Mouse (Mus musculus) CD4-positive, CD25-positive, alpha-beta regulatory T cell, adult 4 months (primary cell): Measurements from ENCODE around the gene Dirc2. TPM values are rescaled to one million over a fixed set of nuclear protein-coding genes. Genes with fewer than 3 reads are reported as not detected.
A peak's percentile ranks its signal among the peaks of the same experiment; 100 is the strongest.

Experiments
- ATAC-seq: one replicate; pipeline ENCODE4 v1.8.0; 2017
- polyA plus RNA-seq, 2 experiments: library from polyadenylated mRNA; unstranded; fragments of 100-300 nt; shearing (Covaris generic); gene quantifications; one replicate each; pipeline ENCODE4 v1.2.1; 2017

The Dirc2 gene
- polyA plus RNA-seq, 2 experiments from 2014 or later, result 2.2 to 5.6 TPM

DNA sequence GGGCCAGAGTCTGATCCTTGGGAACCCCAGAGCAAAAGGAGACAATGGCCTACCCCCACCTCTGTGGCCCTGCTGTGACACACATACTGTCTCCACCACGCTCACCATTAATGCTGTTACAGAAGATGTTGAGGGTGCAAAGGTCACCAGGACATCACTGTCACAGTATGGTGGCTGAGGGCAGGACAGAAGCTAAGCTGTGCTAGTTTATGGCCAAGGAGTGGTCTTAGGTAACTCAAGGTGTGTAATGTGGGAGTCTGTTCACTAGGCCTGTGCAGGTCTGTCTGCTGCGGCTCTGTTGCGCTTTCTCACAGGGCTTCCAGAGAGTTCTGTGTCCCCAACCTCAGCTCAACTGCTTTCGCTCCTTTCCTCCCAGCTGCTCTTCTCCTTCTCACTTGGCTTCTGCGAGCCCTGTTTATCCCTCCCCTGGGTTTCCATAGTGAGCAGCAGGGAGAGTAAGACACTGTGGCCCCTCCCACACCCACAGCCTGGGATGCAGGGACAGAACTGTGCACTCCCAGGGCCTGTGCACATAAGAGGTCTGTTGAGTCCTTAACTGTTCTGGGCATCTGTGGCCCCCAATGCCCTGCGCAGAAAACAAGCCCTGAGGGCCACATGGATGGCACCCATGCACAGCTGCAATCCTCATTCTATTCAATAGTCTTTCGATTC, 30.9 kb downstream of the Dirc2 start:
- ATAC-seq, result no peak

DNA sequence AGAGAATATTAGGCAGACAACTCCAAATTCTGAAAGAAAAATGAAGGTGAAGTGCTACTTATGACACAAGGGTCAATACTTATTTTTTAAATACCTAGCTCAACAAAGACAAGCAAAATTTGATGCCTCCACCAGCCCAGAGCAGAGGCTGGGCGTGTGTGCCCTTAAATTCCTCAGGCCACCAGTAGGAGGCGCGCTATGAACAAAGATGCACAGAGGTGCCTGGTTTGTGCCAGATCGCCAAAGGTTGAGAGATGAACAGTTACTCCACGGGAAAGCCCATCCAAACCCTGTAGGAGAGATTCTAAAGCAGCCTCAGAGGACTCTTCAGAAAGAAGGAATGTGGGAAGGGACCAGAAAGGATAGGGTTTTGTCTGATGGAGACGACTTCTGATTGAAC, 35.1 kb downstream of the Dirc2 start:
- ATAC-seq, result peak; percentile 90

DNA sequence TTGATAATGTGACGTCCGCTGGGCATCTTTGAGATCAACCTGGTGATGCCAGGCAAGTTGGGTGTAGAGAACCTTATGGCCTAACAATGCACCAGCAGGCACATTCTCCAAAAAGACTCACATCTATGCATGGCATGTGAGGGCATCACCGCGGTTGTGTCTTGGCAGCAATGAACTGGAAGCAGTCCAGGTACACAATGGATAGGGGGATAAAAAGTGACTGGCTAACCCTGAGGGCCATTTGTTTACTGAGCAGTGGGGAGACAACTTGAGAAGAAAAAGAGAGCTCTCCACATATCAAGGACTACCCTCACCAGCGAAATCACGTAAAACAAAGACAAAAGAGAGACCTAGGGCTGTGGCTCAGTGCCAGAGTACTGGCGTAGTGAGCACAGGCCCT, 37.1 kb downstream of the Dirc2 start:
- ATAC-seq, result no peak

- no peak for ATAC-seq
Measured at GRCm38 (mm10) chr16:35729151-35729738, 39.9 kb downstream of the Dirc2 start.

DNA sequence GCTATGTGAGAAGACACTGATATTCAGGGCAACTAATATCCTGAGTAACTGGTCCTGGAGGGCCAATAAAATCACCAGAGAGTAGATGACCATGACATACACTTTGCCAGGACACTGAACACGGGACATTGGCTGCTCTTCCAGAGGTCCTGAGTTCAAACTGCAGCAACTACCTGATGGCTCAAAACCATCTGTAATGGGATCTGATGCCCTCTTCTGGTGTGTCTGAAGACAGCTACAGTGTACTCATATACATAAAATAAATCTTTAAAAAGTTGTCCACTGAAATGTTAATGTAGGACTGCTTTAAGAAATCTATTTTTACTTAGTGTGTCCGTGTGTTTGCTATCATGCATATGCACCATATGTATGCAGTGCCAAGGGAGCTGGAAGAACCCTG, 42.6 kb downstream of the Dirc2 start:
- ATAC-seq, result no peak

DNA sequence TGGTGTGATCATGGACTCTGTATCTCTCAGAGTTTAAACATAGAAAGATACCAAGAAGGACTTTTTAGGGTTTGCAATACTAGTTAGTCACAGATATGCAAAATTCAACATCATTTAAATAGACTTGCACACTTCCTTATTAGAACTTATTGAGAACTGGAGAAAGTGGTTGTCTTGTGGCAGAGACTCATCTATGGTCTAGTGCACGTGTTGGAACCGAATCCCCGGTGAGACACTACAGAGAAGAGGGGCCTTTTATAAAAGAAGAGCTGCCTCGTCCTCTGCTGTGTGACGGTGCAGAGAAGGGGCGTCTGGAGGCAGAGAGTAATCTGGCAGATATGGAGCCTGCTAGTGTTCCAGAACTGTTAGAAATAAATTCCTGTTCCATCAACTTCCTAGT, 44.6 kb downstream of the Dirc2 start:
- ATAC-seq, result no peak

GRCm38 (mm10) chr16:35717761-35718160, 51.4 kb downstream of the Dirc2 start:
- ATAC-seq, result no peak

- ATAC-seq, result no peak
Measured at GRCm38 (mm10) chr16:35716257-35716656, 52.9 kb downstream of the Dirc2 start.

DNA sequence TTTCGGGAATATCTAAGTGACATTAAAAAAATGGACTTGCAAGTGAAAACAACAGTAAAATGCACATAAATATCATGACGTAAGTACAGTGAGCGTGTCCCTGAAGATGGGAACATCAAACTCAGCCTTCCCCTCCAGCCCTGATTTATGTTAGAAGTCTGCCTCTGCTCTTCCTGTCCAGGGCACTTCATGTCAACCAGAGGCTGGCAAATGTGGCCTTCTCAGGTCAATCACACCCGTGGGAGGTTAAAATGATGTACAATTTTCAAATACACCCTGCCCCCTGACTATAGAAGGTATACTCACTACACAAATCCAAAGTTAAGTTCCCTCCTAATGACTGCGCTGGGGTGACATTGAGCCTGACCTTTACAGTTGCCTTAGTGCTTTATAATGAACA, 53.4 kb downstream of the Dirc2 start:
- no peak for ATAC-seq

DNA sequence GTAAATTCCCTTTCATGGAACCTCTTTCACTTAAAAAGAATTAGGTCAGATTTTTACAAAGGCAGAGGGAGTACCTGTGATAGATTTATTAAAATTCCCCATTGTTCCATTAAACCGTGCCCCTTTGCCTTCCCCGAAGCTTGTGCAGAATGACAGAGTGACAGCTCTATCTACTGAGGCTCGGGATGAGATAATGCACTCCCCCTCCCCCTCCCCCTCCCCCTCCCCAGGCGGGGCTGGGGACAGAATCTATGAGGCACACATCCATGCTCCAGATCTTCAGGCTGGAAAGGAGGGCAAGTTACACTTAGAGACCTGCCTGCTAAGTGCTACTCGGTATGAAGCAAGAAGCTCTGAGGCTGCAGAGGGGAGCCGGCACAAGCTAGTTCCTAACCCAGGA, 53.8 kb downstream of the Dirc2 start:
- no peak for ATAC-seq

DNA sequence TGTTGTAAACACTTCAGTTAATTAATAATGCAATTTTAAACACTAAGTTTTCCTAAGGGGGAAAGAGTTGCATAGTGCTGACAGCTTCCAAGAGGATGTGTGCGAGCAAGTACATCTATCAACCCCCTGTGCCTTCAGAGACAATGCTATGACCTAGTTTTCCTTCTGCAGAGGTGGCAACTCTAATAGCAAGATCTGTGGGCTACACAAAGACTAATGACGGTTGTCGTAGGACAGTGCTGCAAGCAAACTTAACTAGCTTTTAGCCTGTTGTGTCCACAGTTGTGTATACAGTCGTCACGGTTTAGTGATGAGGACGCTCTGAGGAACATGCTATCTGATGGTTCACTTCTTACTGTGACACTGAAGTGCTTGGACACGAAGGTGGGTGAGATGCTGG, 54.5 kb downstream of the Dirc2 start:
- no peak for ATAC-seq

- no peak for ATAC-seq
Measured at GRCm38 (mm10) chr16:35713606-35714005, 55.5 kb downstream of the Dirc2 start.

DNA sequence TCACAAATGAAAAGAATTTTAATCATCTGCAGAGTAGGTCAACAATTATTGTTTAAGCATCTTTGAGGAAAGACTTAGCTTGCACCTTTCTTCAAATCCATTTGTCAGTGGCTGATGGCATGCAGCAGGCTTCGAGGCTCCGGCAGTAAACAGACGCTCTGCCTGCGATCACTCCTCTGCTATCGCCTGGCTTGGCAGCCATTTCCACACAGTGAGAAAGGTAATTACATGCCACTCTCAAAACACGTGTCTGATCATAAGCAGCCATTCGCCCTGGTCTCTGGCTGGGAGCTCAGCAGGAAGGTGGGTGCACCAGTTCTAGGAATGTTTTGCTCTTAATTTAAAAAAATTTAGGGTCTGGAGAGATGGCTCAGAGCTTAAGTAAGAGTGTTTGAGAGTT, 58.2 kb downstream of the Dirc2 start:
- ATAC-seq, result no peak

GRCm38 (mm10) chr16:35707004-35707403, 62.2 kb downstream of the Dirc2 start:
- no peak for ATAC-seq

GRCm38 (mm10) chr16:35704796-35705195, 64.4 kb downstream of the Dirc2 start:
- no peak for ATAC-seq

DNA sequence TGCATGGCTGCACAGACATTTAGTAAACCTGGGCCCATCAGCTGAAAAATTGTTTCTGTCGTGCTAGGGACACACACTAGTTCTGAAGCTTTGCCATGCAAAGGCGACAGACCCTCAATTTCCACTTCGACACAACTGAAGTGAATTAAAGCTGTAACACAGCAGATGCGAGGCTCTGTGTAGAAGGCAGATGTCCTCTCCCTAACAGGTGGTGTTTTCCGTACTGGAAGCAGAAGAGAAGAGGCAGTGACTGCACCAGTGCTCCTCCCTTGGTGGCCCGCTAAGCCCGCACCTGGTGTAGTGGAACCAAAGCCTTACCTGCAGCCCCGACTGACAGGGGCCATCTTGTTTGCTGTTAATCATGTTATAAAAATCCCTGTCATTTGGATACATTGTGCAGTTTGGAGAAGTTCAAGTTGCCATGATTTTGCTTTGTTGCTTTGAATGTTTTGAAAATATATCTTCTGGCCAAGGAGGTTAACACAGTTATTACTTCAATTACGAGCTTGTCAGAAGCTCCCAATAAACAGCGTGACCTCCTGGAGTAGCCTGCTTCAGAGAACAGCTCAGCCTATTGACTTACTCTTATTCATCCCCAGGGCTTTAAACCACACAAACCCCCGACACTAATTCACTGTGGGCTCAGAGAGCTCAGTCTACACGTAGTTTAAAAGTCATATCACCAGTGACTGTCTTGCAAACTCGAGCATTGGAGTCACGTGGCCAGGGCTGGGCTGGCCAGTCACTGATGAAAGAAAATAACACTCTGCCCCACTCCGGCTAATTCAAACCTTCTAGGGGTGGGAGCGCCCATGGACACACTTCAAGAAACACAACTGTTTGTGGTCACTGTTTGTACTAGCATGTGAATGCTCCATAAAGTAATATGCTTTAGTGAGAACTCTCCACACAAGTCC, 65.1 kb downstream of the Dirc2 start:
- ATAC-seq, result no peak

DNA sequence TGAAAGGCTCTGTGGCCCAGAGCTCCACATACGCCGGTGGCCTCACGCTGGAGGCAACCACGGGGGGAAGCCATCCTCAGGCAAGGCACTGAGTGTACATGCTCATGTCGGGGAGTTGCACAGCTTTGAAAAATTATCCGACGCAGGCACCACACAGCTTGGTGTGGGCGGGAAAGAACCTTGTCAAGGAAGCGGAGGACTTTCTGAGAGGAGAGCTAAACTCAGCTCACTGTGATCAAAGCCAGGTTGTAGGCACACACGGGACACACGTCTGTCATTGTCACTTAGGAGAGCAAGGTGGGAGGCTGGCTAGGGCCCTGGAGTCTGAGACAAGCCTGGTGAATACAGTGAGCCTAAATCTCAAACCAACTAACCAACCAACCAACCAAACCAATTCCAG, 67.3 kb downstream of the Dirc2 start:
- ATAC-seq, result no peak

- ATAC-seq, result peak; percentile 100
Measured at GRCm38 (mm10) chr16:35696103-35696502, 73.1 kb downstream of the Dirc2 start.

GRCm38 (mm10) chr16:35694250-35694846, 74.8 kb downstream of the Dirc2 start:
- ATAC-seq, result no peak

DNA sequence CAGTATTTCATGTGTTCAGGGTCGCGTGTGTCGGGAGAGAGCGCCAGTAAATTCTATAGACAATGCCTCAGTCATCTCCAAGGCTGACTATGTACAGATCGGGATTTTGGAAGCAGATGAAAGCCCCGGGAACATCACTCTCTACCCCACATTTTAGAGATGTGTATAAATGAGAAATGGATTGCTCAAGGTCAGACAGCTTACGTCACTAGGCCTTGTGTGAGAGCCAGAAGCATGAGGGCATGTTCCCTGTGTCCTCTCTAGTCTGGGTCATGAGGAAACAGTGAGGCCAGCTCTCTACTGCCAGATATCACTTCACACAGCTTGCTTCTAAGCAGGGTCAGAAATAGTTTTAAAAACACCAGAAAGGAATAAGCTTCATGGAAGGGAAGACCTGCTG, 77.5 kb downstream of the Dirc2 start:
- ATAC-seq, result no peak

- no peak for ATAC-seq
Measured at GRCm38 (mm10) chr16:35686491-35686890, 82.7 kb downstream of the Dirc2 start.

- ATAC-seq, result no peak
Measured at GRCm38 (mm10) chr16:35685027-35685426, 84.1 kb downstream of the Dirc2 start.
